Mouse (Mus musculus) midbrain, embryonic 15.5 days (tissue): ENCODE results near the gene Mroh3. TPM values are rescaled to one million over a fixed set of nuclear protein-coding genes. Genes with fewer than 3 reads are reported as not detected.

Experiments
- ATAC-seq: fragments of 200-750 bp; cut with Nextera tagmentation; replicated peaks from 2 replicates; pipeline ENCODE4 v1.8.0; 2017; ENCODE audit warnings: moderate TSS enrichment
- H3K27ac ChIP-seq: fragments of 300-500 bp; sonication (generic); 2 replicates; pipeline ENCODE4 v1.5.1; 2015; ENCODE audit warnings: mild to moderate bottlenecking, inconsistent platforms
- H3K27me3 ChIP-seq: fragments of 300-500 bp; sonication (generic); replicated peaks from 2 replicates; pipeline ENCODE4 v1.6.1; 2015; ENCODE audit warnings: inconsistent platforms
- H3K36me3 ChIP-seq: fragments of 300-500 bp; sonication (generic); replicated peaks from 2 replicates; pipeline ENCODE4 v1.6.1; 2015; ENCODE audit warnings: inconsistent platforms
- H3K4me1 ChIP-seq: fragments of 300-500 bp; sonication (generic); 2 replicates; pipeline ENCODE4 v1.6.1; 2015; ENCODE audit warnings: inconsistent platforms
- H3K4me2 ChIP-seq: fragments of 300-500 bp; sonication (generic); 2 replicates; pipeline ENCODE4 v1.6.1; 2015; ENCODE audit warnings: inconsistent platforms, mild to moderate bottlenecking, moderate library complexity
- H3K4me3 ChIP-seq: fragments of 300-500 bp; sonication (generic); 2 replicates; pipeline ENCODE4 v1.5.1; 2015; ENCODE audit warnings: mild to moderate bottlenecking, inconsistent platforms
- H3K9ac ChIP-seq: fragments of 300-500 bp; sonication (generic); 2 replicates; pipeline ENCODE4 v1.6.1; 2015; ENCODE audit warnings: mild to moderate bottlenecking, inconsistent platforms
- H3K9me3 ChIP-seq: fragments of 300-500 bp; sonication (generic); 2 replicates; pipeline ENCODE4 v1.6.1; 2016; ENCODE audit warnings: inconsistent platforms
- WGBS: fragments of 180-500 bp; shearing (Covaris S2); methylation state at CpG from one replicate; pipeline ENCODE4 v1.1.7; 2015; ENCODE audit warnings: mixed read lengths; 5-methylcytosine and 5-hydroxymethylcytosine counted together
- polyA plus RNA-seq: library from polyadenylated mRNA; unstranded; fragments of >200 nt; fragmentation: Nextera tagmentation; extraction: Ambion mirVana; gene quantifications from 2 replicates; pipeline ENCODE4 v1.2.1, GENCODE M21; 2015

Gene Mroh3
- polyA plus RNA-seq, 1 experiment from 2014 or later, result not detected

DNA sequence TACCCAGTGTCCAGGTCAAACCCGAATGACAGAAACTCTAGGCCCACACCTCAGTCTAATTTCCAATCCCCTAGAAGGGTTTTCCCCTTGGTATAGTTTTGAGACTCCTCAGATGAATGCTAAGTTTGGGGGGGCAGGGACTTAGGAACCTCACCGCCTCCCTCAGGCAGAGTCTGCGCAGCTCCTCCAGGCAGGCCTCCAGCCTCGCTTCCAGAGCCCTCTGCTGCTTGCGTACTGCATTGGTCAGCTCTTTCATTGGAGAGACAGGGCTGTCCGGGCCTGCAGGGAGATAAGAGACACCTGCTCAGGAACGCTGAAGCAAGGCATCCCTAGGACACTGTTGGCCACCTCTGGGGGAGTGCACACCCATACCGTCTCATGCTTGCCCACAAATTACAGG is 14.0 kb upstream of the Mroh3 start:
- Histone ChIP-seq H3K36me3 (no peaks in the 10 kb centered on the region), H3K27ac (no peak overlapping the region), H3K4me3 (no peak overlapping the region), H3K4me1 (peaks cover 37% of the 10 kb centered on the region), H3K9me3 (no peaks in the 10 kb centered on the region), H3K4me2 (no peak overlapping the region), H3K9ac (no peak overlapping the region), H3K27me3 (no peaks in the 10 kb centered on the region)
- 98% methylated on average over 8 of the region's 8 CpGs for WGBS
- no peak for ATAC-seq

DNA sequence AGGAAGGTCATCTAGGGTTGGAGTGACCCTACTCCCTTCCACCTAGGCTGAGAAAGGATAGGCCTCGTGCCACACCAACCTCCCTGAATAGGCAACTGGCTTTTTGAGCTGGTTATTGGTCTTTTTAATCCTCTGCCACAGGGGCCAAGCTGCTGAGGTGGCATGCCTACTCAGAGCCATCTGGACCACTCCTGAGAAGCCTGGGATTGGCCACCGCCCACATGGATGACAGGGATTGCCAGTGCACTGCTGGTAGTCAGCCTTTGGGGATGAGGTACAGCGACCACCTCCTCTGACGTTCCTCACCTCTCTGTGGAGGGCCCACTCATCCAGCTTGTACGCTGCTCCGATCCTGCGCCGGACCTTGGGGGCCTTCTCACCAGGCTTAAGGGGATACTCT is 13.2 kb upstream of the Mroh3 start:
- Histone ChIP-seq H3K27me3 (no peaks in the 10 kb centered on the region), H3K9ac (no peak overlapping the region), H3K4me1 (peaks cover 30% of the 10 kb centered on the region), H3K4me2 (no peak overlapping the region), H3K27ac (no peak overlapping the region), H3K36me3 (no peaks in the 10 kb centered on the region), H3K9me3 (no peaks in the 10 kb centered on the region), H3K4me3 (no peak overlapping the region)
- no peak for ATAC-seq
- 94% methylated on average over 8 of the region's 8 CpGs for WGBS

GRCm38 (mm10) chr1:136223758-136224342 is 11.2 kb upstream of the Mroh3 start:
- H3K36me3 ChIP-seq, result no peaks in the 10 kb centered on the region
- no peak overlapping the region for H3K9ac ChIP-seq
- H3K27me3 ChIP-seq, result no peaks in the 10 kb centered on the region
- 96% methylated on average over 10 of the region's 10 CpGs for WGBS
- H3K27ac ChIP-seq, result no peak overlapping the region
- H3K4me1 ChIP-seq, result peaks cover 15% of the 10 kb centered on the region
- no peak overlapping the region for H3K4me2 ChIP-seq
- H3K9me3 ChIP-seq, result no peaks in the 10 kb centered on the region
- H3K4me3 ChIP-seq, result no peak overlapping the region
- no peak for ATAC-seq

DNA sequence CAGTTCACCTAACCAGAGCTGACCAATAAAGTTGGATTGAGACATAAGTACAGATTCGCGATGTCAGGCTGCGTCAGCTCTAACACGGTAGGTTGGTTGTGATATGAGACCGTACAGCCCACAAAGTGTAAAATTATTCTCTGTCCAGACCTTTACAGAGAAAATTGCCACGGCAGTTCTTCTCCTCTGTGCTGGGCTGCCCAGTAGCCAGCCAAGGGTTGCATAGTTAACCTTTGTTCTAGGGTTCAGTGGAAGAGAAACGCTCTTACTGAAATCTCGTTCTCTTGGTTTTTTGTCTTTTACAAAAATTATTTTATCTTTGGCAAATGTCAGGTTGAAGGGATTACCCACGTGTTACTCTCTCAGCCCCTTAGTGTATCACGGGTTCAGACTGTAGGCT is 9.8 kb upstream of the Mroh3 start:
- no peak for ATAC-seq
- Histone ChIP-seq H3K27me3 (no peaks in the 10 kb centered on the region), H3K4me1 (0 out of 2 replicates have a peak, but pooled peaks cover 4% of the 10 kb centered on the region), H3K4me3 (no peak overlapping the region), H3K36me3 (no peaks in the 10 kb centered on the region), H3K4me2 (no peak overlapping the region), H3K9ac (no peak overlapping the region), H3K9me3 (no peaks in the 10 kb centered on the region), H3K27ac (no peak overlapping the region)
- 88% methylated on average over 10 of the region's 10 CpGs for WGBS

DNA sequence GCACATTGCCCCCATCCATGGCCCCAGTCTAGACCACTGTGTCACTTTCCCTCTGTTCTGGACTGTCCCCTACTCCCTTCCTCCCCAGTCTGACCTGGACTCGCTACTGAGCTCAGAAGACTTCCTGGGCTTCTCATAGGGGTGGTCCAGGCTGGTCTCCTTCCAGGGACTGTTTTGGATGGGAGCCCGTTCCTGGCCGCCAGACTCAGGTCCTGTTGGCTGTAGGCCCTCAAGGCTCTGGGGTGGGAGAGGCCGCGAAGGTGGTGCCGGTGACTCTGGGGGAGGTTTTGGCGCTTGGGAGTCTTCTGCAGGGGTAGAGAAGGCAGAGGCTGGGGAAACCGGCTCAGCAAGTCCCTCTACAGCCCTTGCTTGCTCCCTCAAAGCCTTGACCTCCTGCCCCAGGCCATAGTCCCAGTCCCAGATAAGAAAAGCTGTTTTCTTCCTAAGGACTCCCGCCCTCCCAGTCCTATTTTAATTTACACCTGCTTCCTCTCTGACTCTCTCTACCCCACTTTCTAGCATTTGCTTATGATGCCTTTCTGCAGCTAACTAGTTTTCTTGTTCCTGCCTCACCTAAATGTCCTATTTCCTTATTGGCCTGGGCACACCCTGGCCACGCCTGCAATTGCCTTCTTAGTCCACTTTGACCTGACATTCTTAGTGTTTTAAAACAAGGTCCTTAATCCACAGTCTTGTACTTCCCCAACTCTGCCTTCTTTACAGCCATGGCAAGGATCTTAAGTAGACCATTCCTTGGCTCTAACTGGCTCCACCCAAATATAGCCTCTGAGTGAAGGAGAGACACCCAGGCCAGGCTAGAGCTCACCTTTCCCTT is 7.6 kb upstream of the Mroh3 start:
- H3K9me3 ChIP-seq, result no peaks in the 10 kb centered on the region
- no peaks in the 10 kb centered on the region for H3K36me3 ChIP-seq
- H3K4me3 ChIP-seq, result no peak overlapping the region
- no peak overlapping the region for H3K27ac ChIP-seq
- 0 out of 2 replicates have a peak, but pooled peaks cover 2% of the 10 kb centered on the region for H3K4me1 ChIP-seq
- H3K9ac ChIP-seq, result no peak overlapping the region
- 91% methylated on average over 10 of the region's 10 CpGs for WGBS
- ATAC-seq, result no peak; the same call in 1 of the 2 replicates
- no peak overlapping the region for H3K4me2 ChIP-seq
- no peaks in the 10 kb centered on the region for H3K27me3 ChIP-seq

DNA sequence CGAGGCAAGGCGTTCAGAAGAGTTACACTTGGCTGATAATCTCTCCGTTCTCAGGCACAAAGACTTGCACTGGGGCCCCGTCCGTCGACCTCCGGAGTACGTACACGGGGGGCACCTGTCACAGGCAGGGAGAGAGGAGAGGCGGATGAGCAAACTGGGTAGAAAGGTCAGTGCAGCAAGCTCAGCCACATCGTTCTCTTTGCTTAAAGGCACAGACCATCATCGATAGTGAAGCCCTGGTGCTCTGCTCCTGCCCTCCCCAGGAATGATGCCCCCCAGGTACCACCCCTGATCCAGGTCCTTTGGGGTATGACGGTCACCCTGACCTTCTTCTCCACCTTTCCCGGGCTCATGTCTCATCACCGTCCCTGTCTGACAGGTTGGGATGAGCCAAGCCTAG is 1.7 kb upstream of the Mroh3 start:
- Histone ChIP-seq H3K27me3 (no peaks in the 10 kb centered on the region), H3K27ac (no peak overlapping the region), H3K4me3 (no peak overlapping the region), H3K9me3 (no peaks in the 10 kb centered on the region), H3K9ac (no peak overlapping the region), H3K4me2 (no peak overlapping the region), H3K36me3 (no peaks in the 10 kb centered on the region), H3K4me1 (no peaks in the 10 kb centered on the region)
- no peak for ATAC-seq
- WGBS, result 82% methylated on average over 15 of the region's 15 CpGs

DNA sequence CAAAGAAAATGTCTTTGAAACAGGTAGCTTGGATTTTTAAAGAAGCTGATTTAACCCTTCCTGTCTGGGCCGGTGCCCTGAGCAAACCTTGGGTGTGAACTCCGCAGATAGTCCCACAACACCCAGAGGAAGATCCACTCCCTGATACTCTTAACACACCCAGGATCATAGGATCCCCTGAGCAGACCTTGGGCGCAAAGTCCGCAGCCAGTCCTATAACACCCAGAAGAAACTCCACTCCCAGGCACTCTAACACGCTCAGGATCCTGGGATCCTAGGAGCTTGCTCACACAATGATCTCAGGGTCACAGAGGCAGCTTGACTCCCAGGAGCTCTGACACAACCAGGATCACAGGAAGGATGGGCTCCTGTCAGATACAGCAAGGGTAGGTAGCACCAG is 22.6 kb downstream of the Mroh3 start:
- H3K27ac ChIP-seq, result no peak overlapping the region
- H3K4me2 ChIP-seq, result no peak overlapping the region
- no peaks in the 10 kb centered on the region for H3K36me3 ChIP-seq
- no peaks in the 10 kb centered on the region for H3K4me1 ChIP-seq
- no peaks in the 10 kb centered on the region for H3K9me3 ChIP-seq
- 87% methylated on average over 5 of the region's 5 CpGs for WGBS
- no peaks in the 10 kb centered on the region for H3K27me3 ChIP-seq
- ATAC-seq, result no peak
- H3K4me3 ChIP-seq, result no peak overlapping the region
- no peak overlapping the region for H3K9ac ChIP-seq

- H3K9ac ChIP-seq, result no peak overlapping the region
- ATAC-seq, result no peak
- no peak overlapping the region for H3K4me2 ChIP-seq
- 61% methylated on average over 2 of the region's 2 CpGs for WGBS
- no peak overlapping the region for H3K4me3 ChIP-seq
- H3K36me3 ChIP-seq, result peaks cover 8% of the 10 kb centered on the region
- no peaks in the 10 kb centered on the region for H3K9me3 ChIP-seq
- H3K27me3 ChIP-seq, result no peaks in the 10 kb centered on the region
- H3K4me1 ChIP-seq, result peaks cover under 1% of the 10 kb centered on the region
- no peak overlapping the region for H3K27ac ChIP-seq
Measured at GRCm38 (mm10) chr1:136179511-136180001, 33.1 kb downstream of the Mroh3 start.

DNA sequence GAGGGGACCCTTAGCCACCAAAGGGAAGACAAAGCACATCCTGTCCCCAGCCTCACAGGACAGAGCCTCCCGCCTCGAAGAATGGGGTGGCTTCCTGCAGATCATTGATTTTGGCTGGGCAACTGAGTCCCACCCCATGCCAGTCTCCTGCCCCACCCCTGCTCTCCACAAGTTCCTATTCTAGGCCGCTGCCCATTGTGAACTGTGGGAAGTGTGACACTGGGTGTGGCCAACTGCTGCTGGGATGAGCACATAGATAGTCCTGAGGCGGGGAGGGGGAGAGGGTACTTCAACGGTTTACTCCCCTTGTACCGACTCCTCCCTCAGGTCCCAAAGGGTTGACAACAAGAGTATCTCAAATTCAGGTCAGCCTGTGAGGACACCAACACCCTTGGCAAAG is 33.9 kb downstream of the Mroh3 start:
- Histone ChIP-seq H3K4me1 (peaks cover 8% of the 10 kb centered on the region), H3K9ac (no peak overlapping the region), H3K4me3 (no peak overlapping the region), H3K9me3 (no peaks in the 10 kb centered on the region), H3K27ac (no peak overlapping the region), H3K4me2 (no peak overlapping the region), H3K27me3 (no peaks in the 10 kb centered on the region), H3K36me3 (peaks cover 14% of the 10 kb centered on the region)
- 50% methylated on average over 6 of the region's 6 CpGs for whole genome bisulfite sequencing
- no peak for ATAC-seq

DNA sequence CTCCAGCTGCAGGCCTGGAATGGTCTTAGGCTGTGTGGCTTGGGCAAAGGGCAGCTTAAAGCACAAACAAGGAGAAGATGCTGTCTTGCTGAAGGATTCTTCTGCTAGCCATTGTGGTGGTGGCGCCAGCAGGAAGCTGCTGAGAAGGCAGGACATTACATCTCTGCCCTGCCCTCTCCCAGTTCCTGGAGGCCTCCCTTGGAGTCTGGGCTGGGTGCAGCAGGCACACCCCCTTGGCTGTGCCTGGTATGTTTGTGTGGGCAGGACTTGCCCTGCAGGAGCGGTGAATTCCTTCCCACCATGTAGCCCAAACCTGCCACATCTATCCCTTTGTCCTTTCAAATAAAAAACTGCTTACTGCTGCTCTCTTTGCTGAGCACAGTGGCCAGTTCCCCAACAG is 35.5 kb downstream of the Mroh3 start:
- no peaks in the 10 kb centered on the region for H3K9me3 ChIP-seq
- H3K27ac ChIP-seq, result no peak overlapping the region
- 83% methylated on average over 2 of the region's 2 CpGs for WGBS
- no peaks in the 10 kb centered on the region for H3K27me3 ChIP-seq
- H3K4me1 ChIP-seq, result peaks cover 11% of the 10 kb centered on the region
- peaks cover 25% of the 10 kb centered on the region for H3K36me3 ChIP-seq
- no peak for ATAC-seq
- no peak overlapping the region for H3K4me3 ChIP-seq
- H3K9ac ChIP-seq, result no peak overlapping the region
- no peak overlapping the region for H3K4me2 ChIP-seq

GRCm38 (mm10) chr1:136175183-136175582 is 37.4 kb downstream of the Mroh3 start:
- ATAC-seq, result no peak
- Histone ChIP-seq H3K27me3 (no peaks in the 10 kb centered on the region), H3K9me3 (no peaks in the 10 kb centered on the region), H3K27ac (no peak overlapping the region), H3K9ac (no peak overlapping the region), H3K4me3 (no peak overlapping the region), H3K4me2 (no peak overlapping the region), H3K36me3 (peaks cover 37% of the 10 kb centered on the region), H3K4me1 (peaks cover 11% of the 10 kb centered on the region)
- WGBS, result 34% methylated on average over 6 of the region's 6 CpGs

DNA sequence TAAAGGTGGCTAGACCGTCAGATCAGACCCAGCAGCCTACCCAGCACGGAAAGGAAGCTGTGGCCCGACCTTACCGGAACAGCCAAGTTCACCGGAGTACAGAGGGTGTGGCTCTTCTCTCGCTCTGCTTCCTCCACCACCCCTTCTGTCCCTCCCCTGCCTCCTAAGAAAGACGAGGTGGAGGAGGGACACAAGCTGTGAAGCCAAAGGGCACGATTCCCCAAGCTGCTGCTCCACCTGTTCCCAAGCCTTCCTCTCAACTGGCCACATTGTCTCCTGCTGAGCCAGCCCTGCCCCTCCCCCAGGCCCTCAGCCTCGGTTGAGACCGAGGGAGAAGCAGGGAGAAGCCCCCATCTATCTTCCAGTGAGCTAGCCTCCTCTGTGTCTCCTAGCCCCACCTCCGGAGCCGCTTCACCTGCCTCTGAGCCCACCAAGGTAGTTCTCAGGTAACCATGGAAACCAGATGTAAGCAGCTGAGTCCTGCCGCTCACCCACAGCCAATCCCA is 38.5 kb downstream of the Mroh3 start:
- no peak overlapping the region for H3K4me3 ChIP-seq
- no peaks in the 10 kb centered on the region for H3K27me3 ChIP-seq
- peaks cover 37% of the 10 kb centered on the region for H3K36me3 ChIP-seq
- WGBS, result 13% methylated on average over 13 of the region's 13 CpGs
- no peaks in the 10 kb centered on the region for H3K9me3 ChIP-seq
- peak; percentile 63 for ATAC-seq
- H3K27ac ChIP-seq, result peak overlapping the region; percentile 35; the same call in 1 of the 2 replicates
- no peak overlapping the region for H3K4me2 ChIP-seq
- peaks cover 11% of the 10 kb centered on the region for H3K4me1 ChIP-seq
- peak overlapping the region; percentile 4; the same call in 1 of the 2 replicates for H3K9ac ChIP-seq
